Mouse (Mus musculus): Measurements from ENCODE around the gene Rnf115.

DNA sequence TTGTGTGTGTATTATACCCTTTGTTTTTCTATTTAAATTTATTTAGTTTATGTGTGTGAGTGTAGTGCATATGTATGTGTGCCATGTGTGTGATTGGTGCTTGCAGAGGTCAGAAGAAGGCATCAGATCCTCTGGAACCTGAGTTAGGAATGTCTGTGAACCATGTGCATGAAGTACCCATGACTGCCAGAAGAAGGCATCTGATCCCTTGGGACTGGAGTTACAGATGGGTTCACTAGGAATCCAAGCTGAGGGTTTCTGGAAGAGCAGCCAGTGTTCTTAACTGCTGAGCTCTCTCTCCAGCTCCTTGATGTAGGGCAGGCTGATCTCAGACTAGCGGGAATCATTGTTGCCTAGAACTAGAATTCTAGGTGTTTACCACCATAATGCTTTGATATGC, 10.5 kb downstream of the Rnf115 start:
- TF ChIP-seq CTCF (IDR thresholded peaks at IDR 0.05; ENCODE audit: low read depth): peak; percentile 58
- TF ChIP-seq EP300 (optimal IDR thresholded peaks at IDR 0.05): no peak

Measured in stomach, postnatal 0 days (tissue).